Mouse (Mus musculus) liver, postnatal 0 days (tissue): ENCODE results near the gene Dppa5a.

Experiments
- CTCF ChIP-seq: sonication (generic); IDR thresholded peaks from 2 replicates; pipeline ENCODE4 v1.5.1; 2016; ENCODE audit warnings: antibody characterized with exemption, low read depth
- EP300 ChIP-seq: IDR thresholded peaks from 2 replicates; pipeline ENCODE4 v1.6.1; 2016; ENCODE audit warnings: antibody characterized with exemption, low read depth, mild to moderate bottlenecking

GRCm38 (mm10) chr9:78359750-78360483, 8.1 kb downstream of the Dppa5a start:
- no peak for TF ChIP-seq CTCF
- no peak for TF ChIP-seq EP300
